Mouse (Mus musculus): Measurements from ENCODE around the gene Ccdc160. TPM values are rescaled to one million over a fixed set of nuclear protein-coding genes. Genes with fewer than 3 reads are reported as not detected.
A peak's percentile ranks its signal among the peaks of the same experiment; 100 is the strongest.

Gene Ccdc160
- total RNA-seq, 2 experiments from 2014 or later, result 2.8 to 2.9 TPM

- H3K27ac ChIP-seq, result no peak overlapping the region
- TF ChIP-seq CTCF (conservative IDR thresholded peaks at IDR 0.05), result no peak
- DNase-seq (ENCODE audit: low spot score in 2 of 2), result no peak
- H3K4me3 ChIP-seq, result no peak overlapping the region
These were observed 13.3 kb upstream of the Ccdc160 start for GRCm38 (mm10) chrX:52777671-52778070.

GRCm38 (mm10) chrX:52783898-52784297, 7.1 kb upstream of the Ccdc160 start:
- Histone ChIP-seq H3K27ac (no peak overlapping the region), H3K4me3 (no peak overlapping the region)
- no peak for TF ChIP-seq CTCF (conservative IDR thresholded peaks at IDR 0.05)
- no peak for DNase-seq (ENCODE audit: low spot score in 2 of 2)

- Histone ChIP-seq H3K27ac (no peak overlapping the region), H3K4me3 (no peak overlapping the region)
- no peak for TF ChIP-seq CTCF (conservative IDR thresholded peaks at IDR 0.05)
- DNase-seq (ENCODE audit: low spot score in 2 of 2), result no peak
These were observed 1.1 kb downstream of the Ccdc160 start for GRCm38 (mm10) chrX:52791944-52792719.

GRCm38 (mm10) chrX:52792861-52793260, 1.9 kb downstream of the Ccdc160 start:
- no peak overlapping the region for H3K4me3 ChIP-seq
- no peak for TF ChIP-seq CTCF (conservative IDR thresholded peaks at IDR 0.05)
- no peak for DNase-seq (ENCODE audit: low spot score in 2 of 2)
- H3K27ac ChIP-seq, result no peak overlapping the region

GRCm38 (mm10) chrX:52795816-52796215, 4.8 kb downstream of the Ccdc160 start:
- no peak overlapping the region for H3K27ac ChIP-seq
- H3K4me3 ChIP-seq, result no peak overlapping the region
- no peak for TF ChIP-seq CTCF (conservative IDR thresholded peaks at IDR 0.05)
- no peak for DNase-seq (ENCODE audit: low spot score in 2 of 2)

- Histone ChIP-seq H3K4me3 (no peak overlapping the region), H3K27ac (no peak overlapping the region)
- no peak for TF ChIP-seq CTCF (conservative IDR thresholded peaks at IDR 0.05)
- DNase-seq (ENCODE audit: low spot score in 2 of 2), result no peak
These were observed 6.1 kb downstream of the Ccdc160 start for GRCm38 (mm10) chrX:52797031-52797625.

- Histone ChIP-seq H3K4me3 (no peak overlapping the region), H3K27ac (no peak overlapping the region)
- no peak for DNase-seq (ENCODE audit: low spot score in 2 of 2)
- no peak for TF ChIP-seq CTCF (conservative IDR thresholded peaks at IDR 0.05)
These were observed 7.3 kb downstream of the Ccdc160 start for GRCm38 (mm10) chrX:52798255-52798654.

- TF ChIP-seq CTCF (conservative IDR thresholded peaks at IDR 0.05), result peak; percentile 50
- DNase-seq (ENCODE audit: low spot score in 2 of 2), result no peak
- H3K27ac ChIP-seq, result no peak overlapping the region
- no peak overlapping the region for H3K4me3 ChIP-seq
These were observed 8.6 kb downstream of the Ccdc160 start for GRCm38 (mm10) chrX:52799566-52799965.

GRCm38 (mm10) chrX:52819338-52819737, 28.3 kb downstream of the Ccdc160 start:
- no peak for TF ChIP-seq CTCF (conservative IDR thresholded peaks at IDR 0.05)
- no peak overlapping the region for H3K4me3 ChIP-seq
- no peak overlapping the region for H3K27ac ChIP-seq
- DNase-seq (ENCODE audit: low spot score in 2 of 2), result no peak

Small RNA genes lying within 50 kb of the gene (microRNA-seq; reads per million reads assigned to microRNA genes)
- gene Mir106a (1.5 to 4.5 reads per million in 2 experiments), gene Mir18b (0 reads per million in 2 experiments), gene Mir19b-2 (0 reads per million in 2 experiments), gene Mir20b (2.6 to 3.5 reads per million in 2 experiments), gene Mir363 (1.5 to 2.9 reads per million in 2 experiments), gene Mir92-2 (14.4 to 16.6 reads per million in 2 experiments)

Other genes starting within 250 kb of the Ccdc160 start
- gene Gpc3, start 177.2 kb upstream of the Ccdc160 start, total RNA-seq (2021), result 1 to 10 TPM; 7.1 to 7.3 TPM
- gene Phf6, start 121.1 kb downstream of the Ccdc160 start, total RNA-seq (2021), result 10 to 100 TPM; 19.5 to 19.9 TPM
- 100 to 1,000 TPM; 111 to 147 TPM for gene Hprt, start 196.9 kb downstream of the Ccdc160 start, total RNA-seq (2021)

All from layer of hippocampus, adult 2 months (tissue).